Mouse (Mus musculus) c-Kit-positive CD71-positive TER-119-negative erythroid progenitor cells, embryonic 14.5 days (primary cell): Measurements from ENCODE around the gene Dlat.

ENCODE experiments used
- DNase-seq: peaks from one replicate; pipeline ENCODE4 v3.0.0-alpha.2; 2013; ENCODE audit warnings: low read depth

Gene Dlat

GRCm38 (mm10) chr9:50659392-50660217 lies at the start of gene Dlat:
Dlat (minus strand) TSS chr9:50659780.
- peak; percentile 71 for DNase-seq

- DNase-seq, result no peak
Measured at GRCm38 (mm10) chr9:50709108-50709507, 49.5 kb upstream of the Dlat start.

- no peak for DNase-seq
Measured at GRCm38 (mm10) chr9:50704907-50705306, 45.3 kb upstream of the Dlat start.

- DNase-seq, result no peak
Measured at GRCm38 (mm10) chr9:50700921-50701691, 41.5 kb upstream of the Dlat start.

- no peak for DNase-seq
Measured at GRCm38 (mm10) chr9:50698418-50699409, 39.1 kb upstream of the Dlat start.

GRCm38 (mm10) chr9:50697706-50698041 lies 38.1 kb upstream of the Dlat start:
- DNase-seq, result peak; percentile 22

GRCm38 (mm10) chr9:50696851-50697705 lies 37.5 kb upstream of the Dlat start:
- DNase-seq, result no peak

GRCm38 (mm10) chr9:50695153-50695552 lies 35.6 kb upstream of the Dlat start:
- no peak for DNase-seq

- DNase-seq, result no peak
Measured at GRCm38 (mm10) chr9:50693631-50694030, 34.1 kb upstream of the Dlat start.

GRCm38 (mm10) chr9:50692626-50693580 lies 33.3 kb upstream of the Dlat start:
- DNase-seq, result no peak

- no peak for DNase-seq
Measured at GRCm38 (mm10) chr9:50686866-50687652, 27.5 kb upstream of the Dlat start.

GRCm38 (mm10) chr9:50681727-50682126 lies 22.1 kb upstream of the Dlat start:
- DNase-seq, result no peak

- DNase-seq, result no peak
Measured at GRCm38 (mm10) chr9:50679406-50679805, 19.8 kb upstream of the Dlat start.

GRCm38 (mm10) chr9:50674771-50675170 lies 15.2 kb upstream of the Dlat start:
- no peak for DNase-seq

GRCm38 (mm10) chr9:50670690-50671089 lies 11.1 kb upstream of the Dlat start:
- DNase-seq, result peak; percentile 62

- DNase-seq, result no peak
Measured at GRCm38 (mm10) chr9:50667579-50668498, 8.3 kb upstream of the Dlat start.

GRCm38 (mm10) chr9:50666442-50666841 lies 6.9 kb upstream of the Dlat start:
- DNase-seq, result no peak

- no peak for DNase-seq
Measured at GRCm38 (mm10) chr9:50664826-50665225, 5.2 kb upstream of the Dlat start.
